Mouse (Mus musculus): ENCODE data around the gene Xpr1. TPM values are rescaled to one million over a fixed set of nuclear protein-coding genes. Genes with fewer than 3 reads are reported as not detected.

Xpr1 gene
- total and polyA plus RNA-seq, 3 experiments: 6.2 to 67.8 (median 12.2) TPM

DNA sequence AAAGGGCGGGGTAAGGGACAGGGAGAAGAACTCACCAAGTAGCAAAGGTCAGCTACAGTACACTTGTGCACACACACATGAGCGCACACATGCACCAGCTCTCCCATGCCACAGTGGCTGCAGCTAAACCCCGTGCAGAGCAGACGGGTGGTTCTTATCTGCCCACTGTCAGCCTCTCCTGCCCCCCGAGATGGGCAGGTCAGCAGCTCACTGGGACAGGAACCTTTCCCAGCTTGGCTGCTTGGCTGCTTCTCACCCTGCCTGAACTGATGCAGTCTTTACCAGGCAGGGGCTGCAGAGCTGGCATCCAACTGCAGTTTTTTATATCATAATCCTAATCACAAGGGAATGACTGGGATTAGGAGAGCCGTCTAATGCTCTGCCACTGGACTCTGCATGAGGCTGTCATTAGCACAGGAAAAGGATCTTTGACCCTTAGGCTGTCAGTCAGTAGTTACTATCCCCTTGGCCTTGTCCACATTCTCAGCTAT is 164.5 kb downstream of the Xpr1 start:
- H3K36me3 ChIP-seq (ENCODE audit: control insufficient read depth in 1 of 2, insufficient read depth in 2 of 2, low read length in 2 of 2): 0 out of 4 replicates have a peak, but pooled peaks cover 0 to 3% of the 10 kb centered on the region in 2 experiments
- peak; percentile 32 for DNase-seq (ENCODE audit: low read depth, low spot score)
- H3K27me3 ChIP-seq (ENCODE audit: control insufficient read depth in 1 of 2, insufficient read depth in 2 of 2, low read length in 2 of 2): no peaks in the 10 kb centered on the region
- H3K4me1 ChIP-seq (ENCODE audit: control insufficient read depth in 1 of 2, insufficient read depth in 2 of 2, low read length in 2 of 2): peaks cover 2 to 14% of the 10 kb centered on the region in 2 experiments
- TF ChIP-seq EP300 (IDR thresholded peaks at IDR 0.05; ENCODE audit: low read depth in 1 of 2, low read length in 2 of 2): peak; percentile 14 to 24; a peak in 1 of 4 replicates
- TF ChIP-seq ZC3H11A (IDR thresholded peaks at IDR 0.05; ENCODE audit: low read depth, low read length): no peak
- peak; percentile 55 for TF ChIP-seq TAL1 (IDR thresholded peaks at IDR 0.05; ENCODE audit: low read length)
- peak; percentile 31; the same call in 1 of the 2 replicates for TF ChIP-seq TCF12 (IDR thresholded peaks at IDR 0.05; ENCODE audit: low read depth, low read length)
- no peak for TF ChIP-seq ETS1 (IDR thresholded peaks at IDR 0.05; ENCODE audit: low read depth, low read length)
- peak overlapping the region; percentile 34 to 49 for H3K4me3 ChIP-seq (ENCODE audit: control insufficient read depth in 1 of 2, insufficient read depth in 1 of 2, low read depth in 2 of 2, low read length in 2 of 2)
- no peak overlapping the region for H3K27ac ChIP-seq (ENCODE audit: control insufficient read depth, low read depth, low read length)
- no peaks in the 10 kb centered on the region for H3K9me3 ChIP-seq (replicated peaks; ENCODE audit: insufficient read depth, low read length)
- no peaks in the 10 kb centered on the region for H3K79me2 ChIP-seq (ENCODE audit: control insufficient read depth, insufficient read depth, low read length, poor library complexity)
- H3K9ac ChIP-seq (ENCODE audit: control insufficient read depth, low read depth, low read length, poor library complexity, severe bottlenecking): peak overlapping the region; percentile 24; the same call in 1 of the 2 replicates

DNA sequence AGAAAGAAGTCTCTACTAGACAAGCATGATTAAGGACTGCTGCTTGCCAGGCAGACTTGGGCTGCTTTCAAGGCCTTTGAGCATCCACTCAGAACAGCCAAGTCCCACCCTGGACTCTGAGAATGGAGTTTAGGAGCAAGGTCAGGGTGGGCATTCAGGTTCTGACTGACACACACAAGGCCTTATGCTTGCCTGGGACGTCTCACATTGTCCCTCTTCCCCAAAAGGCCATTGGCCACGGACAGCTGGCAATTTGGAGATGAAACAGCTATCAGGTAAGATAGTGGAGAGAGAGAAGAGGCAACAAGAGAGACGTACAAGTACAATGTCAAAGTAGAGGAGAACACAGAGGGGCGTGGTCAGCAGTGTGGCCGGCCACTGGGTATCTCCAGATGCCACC is 165.6 kb downstream of the Xpr1 start:
- Histone ChIP-seq H3K9ac (ENCODE audit: control insufficient read depth, low read depth, low read length, poor library complexity, severe bottlenecking) (no peak overlapping the region), H3K4me3 (ENCODE audit: control insufficient read depth in 1 of 2, insufficient read depth in 1 of 2, low read depth in 2 of 2, low read length in 2 of 2) (no peak overlapping the region), H3K79me2 (ENCODE audit: control insufficient read depth, insufficient read depth, low read length, poor library complexity) (no peaks in the 10 kb centered on the region), H3K27me3 (ENCODE audit: control insufficient read depth in 1 of 2, insufficient read depth in 2 of 2, low read length in 2 of 2) (no peaks in the 10 kb centered on the region), H3K4me1 (ENCODE audit: control insufficient read depth in 1 of 2, insufficient read depth in 2 of 2, low read length in 2 of 2) (peaks cover 2 to 14% of the 10 kb centered on the region in 2 experiments), H3K9me3 (replicated peaks; ENCODE audit: insufficient read depth, low read length) (no peaks in the 10 kb centered on the region), H3K27ac (ENCODE audit: control insufficient read depth, low read depth, low read length) (no peak overlapping the region), H3K36me3 (ENCODE audit: control insufficient read depth in 1 of 2, insufficient read depth in 2 of 2, low read length in 2 of 2) (0 out of 4 replicates have a peak, but pooled peaks cover 0 to 3% of the 10 kb centered on the region in 2 experiments)
- TF ChIP-seq KAT2A (conservative IDR thresholded peaks at IDR 0.05; ENCODE audit: low read depth, low read length): no peak
- no peak for TF ChIP-seq UBTF (IDR thresholded peaks at IDR 0.05; ENCODE audit: borderline replicate concordance, insufficient read depth, low read depth, low read length)
- TF ChIP-seq CHD2 (IDR thresholded peaks at IDR 0.05; ENCODE audit: low read length): no peak
- TF ChIP-seq MAZ (IDR thresholded peaks at IDR 0.05; ENCODE audit: low read depth, low read length): no peak
- TF ChIP-seq CTCF (IDR thresholded peaks at IDR 0.05 in 2 of 3, conservative IDR thresholded peaks at IDR 0.05 in 1 of 3; ENCODE audit: control insufficient read depth in 1 of 3, insufficient read depth in 1 of 3, low read depth in 2 of 3, low read length in 3 of 3, poor library complexity in 1 of 3, severe bottlenecking in 1 of 3): no peak
- TF ChIP-seq GABPA (IDR thresholded peaks at IDR 0.05; ENCODE audit: low read depth, low read length): no peak
- no peak for TF ChIP-seq EP300 (IDR thresholded peaks at IDR 0.05; ENCODE audit: low read depth in 1 of 2, low read length in 2 of 2)
- DNase-seq (ENCODE audit: low read depth, low spot score): peak; percentile 13

DNA sequence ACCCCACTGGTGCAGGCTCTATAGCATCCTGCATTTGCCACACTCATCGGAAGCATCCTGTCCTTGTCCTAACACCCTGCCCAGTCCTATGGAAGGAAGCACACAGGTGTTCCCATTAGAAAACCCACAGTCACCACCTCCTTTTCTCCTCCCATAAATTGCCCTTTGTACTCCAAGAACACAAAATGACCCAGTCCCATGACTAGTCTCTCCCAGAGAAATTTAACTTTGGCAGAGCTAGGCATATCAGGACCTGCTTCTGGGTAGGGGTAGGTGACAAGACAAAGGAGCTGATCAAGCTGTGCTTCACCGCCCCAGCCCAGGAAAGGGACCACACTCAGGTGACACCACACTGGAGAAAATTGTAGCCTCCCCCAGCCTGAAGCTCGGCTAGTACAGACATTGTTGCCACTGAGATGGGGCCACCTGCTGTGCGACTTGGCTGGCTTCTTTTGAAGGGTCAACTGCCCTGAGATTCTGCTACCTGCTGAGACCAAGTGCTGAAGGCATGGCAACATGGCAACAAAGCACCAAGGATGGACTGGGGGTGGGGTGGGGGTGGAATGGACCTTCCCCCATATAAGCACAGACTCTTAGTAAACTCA is 166.6 kb downstream of the Xpr1 start:
- DNase-seq (ENCODE audit: low read depth, low spot score): no peak
- H3K27me3 ChIP-seq (ENCODE audit: control insufficient read depth in 1 of 2, insufficient read depth in 2 of 2, low read length in 2 of 2): no peaks in the 10 kb centered on the region
- no peak for TF ChIP-seq MEF2A (IDR thresholded peaks at IDR 0.05; ENCODE audit: extremely low read depth, insufficient replicate concordance, low read depth, low read length, poor library complexity, severe bottlenecking)
- no peak for TF ChIP-seq TBP (IDR thresholded peaks at IDR 0.05; ENCODE audit: low read depth, low read length)
- no peak for TF ChIP-seq MYC (IDR thresholded peaks at IDR 0.05; ENCODE audit: low read depth, low read length)
- no peak for TF ChIP-seq GABPA (IDR thresholded peaks at IDR 0.05; ENCODE audit: low read depth, low read length)
- no peak for TF ChIP-seq KAT2A (conservative IDR thresholded peaks at IDR 0.05; ENCODE audit: low read depth, low read length)
- TF ChIP-seq POLR2AphosphoS2 (IDR thresholded peaks at IDR 0.05; ENCODE audit: low read length): no peak
- TF ChIP-seq ZKSCAN1 (IDR thresholded peaks at IDR 0.05; ENCODE audit: low read depth, low read length): no peak
- TF ChIP-seq ZC3H11A (IDR thresholded peaks at IDR 0.05; ENCODE audit: low read depth, low read length): no peak
- no peak for TF ChIP-seq RAD21 (IDR thresholded peaks at IDR 0.05; ENCODE audit: low read depth, low read length)
- no peak for TF ChIP-seq CHD1 (IDR thresholded peaks at IDR 0.05; ENCODE audit: low read depth, low read length)
- TF ChIP-seq MAZ (IDR thresholded peaks at IDR 0.05; ENCODE audit: low read depth, low read length): no peak
- TF ChIP-seq GATA1 (IDR thresholded peaks at IDR 0.05; ENCODE audit: low read depth, low read length): no peak
- TF ChIP-seq NELFE (IDR thresholded peaks at IDR 0.05; ENCODE audit: low read depth, low read length): no peak
- TF ChIP-seq POLR2AphosphoS5 (IDR thresholded peaks at IDR 0.05; ENCODE audit: borderline replicate concordance, low read depth, low read length): no peak
- no peak for TF ChIP-seq ETS1 (IDR thresholded peaks at IDR 0.05; ENCODE audit: low read depth, low read length)
- TF ChIP-seq CHD2 (IDR thresholded peaks at IDR 0.05; ENCODE audit: low read length): no peak

More for the DNA sequence above, 166.6 kb downstream of the Xpr1 start:
- H3K79me2 ChIP-seq (ENCODE audit: control insufficient read depth, insufficient read depth, low read length, poor library complexity): no peaks in the 10 kb centered on the region
- H3K27ac ChIP-seq (ENCODE audit: control insufficient read depth, low read depth, low read length): no peak overlapping the region
- H3K36me3 ChIP-seq (ENCODE audit: control insufficient read depth in 1 of 2, insufficient read depth in 2 of 2, low read length in 2 of 2): 0 out of 4 replicates have a peak, but pooled peaks cover 0 to 3% of the 10 kb centered on the region in 2 experiments
- H3K4me3 ChIP-seq (ENCODE audit: control insufficient read depth in 1 of 2, insufficient read depth in 1 of 2, low read depth in 2 of 2, low read length in 2 of 2): no peak overlapping the region
- H3K9ac ChIP-seq (ENCODE audit: control insufficient read depth, low read depth, low read length, poor library complexity, severe bottlenecking): no peak overlapping the region
- H3K9me3 ChIP-seq (replicated peaks; ENCODE audit: insufficient read depth, low read length): no peaks in the 10 kb centered on the region
- peaks cover 2 to 14% of the 10 kb centered on the region in 2 experiments for H3K4me1 ChIP-seq (ENCODE audit: control insufficient read depth in 1 of 2, insufficient read depth in 2 of 2, low read length in 2 of 2)
